Mouse (Mus musculus): ENCODE measurements at regions not wholly inside any gene's neighbourhood (a gene's known extent, or its start where the extent isn't known, plus 50 kb on each side); places are given as distances from the start of the nearest gene placed in this dataset.
A peak's percentile ranks its signal among the peaks of the same experiment; 100 is the strongest.

- DNase-seq (ENCODE audit: low read depth, low spot score): no peak
Observed at GRCm38 (mm10) chr11:18722770-18723169, 296.0 kb downstream of the Meis1 start.

GRCm38 (mm10) chr11:18715851-18716126 is 303.0 kb downstream of the Meis1 start:
- DNase-seq (ENCODE audit: low read depth, low spot score): no peak

GRCm38 (mm10) chr11:18715050-18715850 is 303.5 kb downstream of the Meis1 start:
- no peak for DNase-seq (ENCODE audit: low read depth, low spot score)

GRCm38 (mm10) chr11:18714400-18714799 is 304.4 kb downstream of the Meis1 start:
- no peak for DNase-seq (ENCODE audit: low read depth, low spot score)

GRCm38 (mm10) chr11:18712642-18713053 is 306.1 kb downstream of the Meis1 start:
- no peak for DNase-seq (ENCODE audit: low read depth, low spot score)

GRCm38 (mm10) chr11:18709628-18710027 is 309.2 kb downstream of the Meis1 start:
- DNase-seq (ENCODE audit: low read depth, low spot score): no peak

GRCm38 (mm10) chr11:18681593-18681992 is 337.2 kb downstream of the Meis1 start:
- peak; percentile 3 for DNase-seq (ENCODE audit: low read depth, low spot score)

- no peak for DNase-seq (ENCODE audit: low read depth, low spot score)
Observed at GRCm38 (mm10) chr11:18676876-18677275, 341.9 kb downstream of the Meis1 start.

- no peak for DNase-seq (ENCODE audit: low read depth, low spot score)
Observed at GRCm38 (mm10) chr11:18670967-18671366, 347.8 kb downstream of the Meis1 start.

GRCm38 (mm10) chr11:18669322-18669721 is 349.5 kb downstream of the Meis1 start:
- no peak for DNase-seq (ENCODE audit: low read depth, low spot score)

GRCm38 (mm10) chr11:18656358-18656757 is 362.4 kb downstream of the Meis1 start:
- no peak for DNase-seq (ENCODE audit: low read depth, low spot score)

- peak; percentile 92 for DNase-seq (ENCODE audit: low read depth, low spot score)
Observed at GRCm38 (mm10) chr11:18631975-18632773, 386.6 kb downstream of the Meis1 start.

GRCm38 (mm10) chr11:18631570-18631969 is 387.2 kb downstream of the Meis1 start:
- DNase-seq (ENCODE audit: low read depth, low spot score): no peak

- DNase-seq (ENCODE audit: low read depth, low spot score): no peak
Observed at GRCm38 (mm10) chr11:18621777-18622176, 397.0 kb downstream of the Meis1 start.

GRCm38 (mm10) chr11:18604836-18605235 is 413.9 kb downstream of the Meis1 start:
- DNase-seq (ENCODE audit: low read depth, low spot score): no peak

GRCm38 (mm10) chr11:18601568-18602182 is 417.1 kb downstream of the Meis1 start:
- no peak for DNase-seq (ENCODE audit: low read depth, low spot score)

- DNase-seq (ENCODE audit: low read depth, low spot score): no peak
Observed at GRCm38 (mm10) chr11:18598349-18598748, 420.4 kb downstream of the Meis1 start.

GRCm38 (mm10) chr11:18596996-18597395 is 421.8 kb downstream of the Meis1 start:
- peak; percentile 45 for DNase-seq (ENCODE audit: low read depth, low spot score)

GRCm38 (mm10) chr11:18590487-18590886 is 428.3 kb downstream of the Meis1 start:
- DNase-seq (ENCODE audit: low read depth, low spot score): peak; percentile 73

GRCm38 (mm10) chr11:18586468-18586867 is 432.3 kb downstream of the Meis1 start:
- DNase-seq (ENCODE audit: low read depth, low spot score): no peak

GRCm38 (mm10) chr11:18585031-18585430 is 433.8 kb downstream of the Meis1 start:
- no peak for DNase-seq (ENCODE audit: low read depth, low spot score)

GRCm38 (mm10) chr11:18582781-18583161 is 436.0 kb downstream of the Meis1 start:
- DNase-seq (ENCODE audit: low read depth, low spot score): no peak

Data from 3T3-L1 (cell line).